Comparison of ENCODE assay signal across 16 mouse cellular contexts in genomic region chr2:124505784-124506489, GRCm38 (mm10).
DNase-seq lines count a peak whose midpoint lies in the region; ATAC-seq and TF ChIP-seq lines count a peak whose summit lies in the region.
"Had no signal": no experiment of that assay in that cellular context is flagged by ENCODE, and none has a peak within 500 bp of the region (broad histone marks: within the 10 kb centered on the region; RNA-seq: fewer than 3 reads in every experiment).

No protein-coding gene starts in this region.

- no peak for TF ChIP-seq POLR2A in kidney, adult 2 months (IDR thresholded peaks at IDR 0.05; ENCODE audit: low read depth, low read length)

- no peaks in the 10 kb centered on the region for H3K9me3 ChIP-seq in hindbrain, embryonic 10.5 days
- no peaks in the 10 kb centered on the region for H3K9me3 ChIP-seq in hindbrain, embryonic 14.5 days (ENCODE audit: control insufficient read depth, low read length)
- no peaks in the 10 kb centered on the region for H3K9me3 ChIP-seq in forebrain, embryonic 10.5 days
- no peaks in the 10 kb centered on the region for H3K9me3 ChIP-seq in hindbrain, postnatal 0 days (ENCODE audit: low read length)
- H3K9me3 ChIP-seq in neural tube, embryonic 12.5 days, result no peaks in the 10 kb centered on the region
- H3K9me3 ChIP-seq in limb, embryonic 10.5 days (replicated peaks), result no peaks in the 10 kb centered on the region
- H3K9me3 ChIP-seq: limb, embryonic 15.5 days had no signal

- 21% methylated on average over 4 of the region's 4 CpGs for WGBS in hindbrain, embryonic 10.5 days
- WGBS in hindbrain, embryonic 14.5 days, result 13% methylated on average over 4 of the region's 4 CpGs
- 5% methylated on average over 4 of the region's 4 CpGs for WGBS in forebrain, embryonic 10.5 days
- WGBS in hindbrain, postnatal 0 days, result 25% methylated on average over 4 of the region's 4 CpGs
- WGBS in neural tube, embryonic 12.5 days, result 22% methylated on average over 4 of the region's 4 CpGs
- 70% methylated on average over 4 of the region's 4 CpGs for WGBS in kidney, adult 2 months
- 88% methylated on average over 4 of the region's 4 CpGs for WGBS in limb, embryonic 10.5 days

- peak; percentile 81 for DNase-seq in hindbrain, embryonic 10.5 days (ENCODE audit: low spot score)
- no peak for DNase-seq in hindbrain, embryonic 14.5 days (ENCODE audit: low spot score)
- peak; percentile 68 for DNase-seq in forebrain, embryonic 10.5 days (ENCODE audit: extremely low spot score, low spot score)
- peak; percentile 43 for DNase-seq in hindbrain, postnatal 0 days (ENCODE audit: low spot score)
- no peak for DNase-seq in kidney, adult 2 months
- DNase-seq in limb, embryonic 10.5 days (ENCODE audit: low spot score), result no peak
- DNase-seq: cerebellum, postnatal 14 days; gastrocnemius, postnatal 36 days; kidney, postnatal 36 days; lung, embryonic 14.5 days; thymus, postnatal 25 days had no signal

- no peak overlapping the region for H3K4me2 ChIP-seq in hindbrain, embryonic 14.5 days (replicated peaks)
- H3K4me2 ChIP-seq in hindbrain, postnatal 0 days (ENCODE audit: low read depth, low read length), result no peak overlapping the region
- H3K4me2 ChIP-seq in neural tube, embryonic 12.5 days (replicated peaks), result no peak overlapping the region
- H3K4me2 ChIP-seq: limb, embryonic 15.5 days; lung, embryonic 14.5 days had no signal

- no peak for TF ChIP-seq CTCF in hindbrain, postnatal 0 days (IDR thresholded peaks at IDR 0.05; ENCODE audit: low read depth)
- TF ChIP-seq CTCF in kidney, adult 2 months (conservative IDR thresholded peaks at IDR 0.05; ENCODE audit: insufficient read depth, insufficient read length, low read depth, low read length), result no peak

- H3K9ac ChIP-seq in hindbrain, embryonic 14.5 days, result no peak overlapping the region
- no peak overlapping the region for H3K9ac ChIP-seq in hindbrain, postnatal 0 days (replicated peaks; ENCODE audit: low read length)
- no peak overlapping the region for H3K9ac ChIP-seq in neural tube, embryonic 12.5 days
- H3K9ac ChIP-seq: limb, embryonic 15.5 days; lung, embryonic 14.5 days had no signal

- H3K27me3 ChIP-seq in hindbrain, embryonic 10.5 days (ENCODE audit: insufficient read depth, poor library complexity, severe bottlenecking), result peaks cover 86% of the 10 kb centered on the region
- peaks cover 5% of the 10 kb centered on the region; the same call in 1 of the 2 replicates for H3K27me3 ChIP-seq in hindbrain, embryonic 14.5 days (ENCODE audit: control insufficient read depth, insufficient read depth, low read length)
- peaks cover 83% of the 10 kb centered on the region for H3K27me3 ChIP-seq in forebrain, embryonic 10.5 days (ENCODE audit: poor library complexity, severe bottlenecking)
- H3K27me3 ChIP-seq in hindbrain, postnatal 0 days (ENCODE audit: insufficient read depth, low read length), result no peaks in the 10 kb centered on the region
- no peaks in the 10 kb centered on the region for H3K27me3 ChIP-seq in neural tube, embryonic 12.5 days (replicated peaks)
- H3K27me3 ChIP-seq in kidney, adult 2 months (replicated peaks; ENCODE audit: control insufficient read depth, insufficient read depth, low read length), result no peaks in the 10 kb centered on the region
- H3K27me3 ChIP-seq in limb, embryonic 10.5 days (ENCODE audit: low read depth, poor library complexity, severe bottlenecking), result no peaks in the 10 kb centered on the region
- H3K27me3 ChIP-seq: limb, embryonic 15.5 days had no signal

- no peaks in the 10 kb centered on the region for H3K36me3 ChIP-seq in hindbrain, embryonic 10.5 days
- no peaks in the 10 kb centered on the region for H3K36me3 ChIP-seq in hindbrain, embryonic 14.5 days (replicated peaks; ENCODE audit: control insufficient read depth, insufficient read depth)
- no peaks in the 10 kb centered on the region for H3K36me3 ChIP-seq in forebrain, embryonic 10.5 days (replicated peaks)
- no peaks in the 10 kb centered on the region for H3K36me3 ChIP-seq in hindbrain, postnatal 0 days (ENCODE audit: insufficient read depth, low read length)
- H3K36me3 ChIP-seq in neural tube, embryonic 12.5 days, result no peaks in the 10 kb centered on the region
- H3K36me3 ChIP-seq in kidney, adult 2 months (ENCODE audit: control insufficient read depth, insufficient read depth, low read length), result no peaks in the 10 kb centered on the region
- no peaks in the 10 kb centered on the region for H3K36me3 ChIP-seq in limb, embryonic 10.5 days
- H3K36me3 ChIP-seq: limb, embryonic 15.5 days had no signal

- no peak overlapping the region for H3K27ac ChIP-seq in hindbrain, embryonic 10.5 days
- no peak overlapping the region for H3K27ac ChIP-seq in hindbrain, embryonic 14.5 days
- H3K27ac ChIP-seq in forebrain, embryonic 10.5 days, result peak overlapping the region; percentile 15; the same call in 1 of the 2 replicates
- no peak overlapping the region for H3K27ac ChIP-seq in hindbrain, postnatal 0 days
- no peak overlapping the region for H3K27ac ChIP-seq in neural tube, embryonic 12.5 days
- no peak overlapping the region for H3K27ac ChIP-seq in kidney, adult 2 months (ENCODE audit: insufficient read depth, low read depth, low read length)
- no peak overlapping the region for H3K27ac ChIP-seq in limb, embryonic 10.5 days
- H3K27ac ChIP-seq: left cerebral cortex, adult 2 months; limb, embryonic 15.5 days had no signal

- H3K4me1 ChIP-seq in hindbrain, embryonic 10.5 days (replicated peaks), result peaks cover 18% of the 10 kb centered on the region
- peaks cover 7% of the 10 kb centered on the region for H3K4me1 ChIP-seq in hindbrain, embryonic 14.5 days (replicated peaks; ENCODE audit: control insufficient read depth, insufficient read depth, low read length)
- H3K4me1 ChIP-seq in forebrain, embryonic 10.5 days, result peaks cover 21% of the 10 kb centered on the region
- no peaks in the 10 kb centered on the region for H3K4me1 ChIP-seq in hindbrain, postnatal 0 days (ENCODE audit: insufficient read depth, low read length)
- peaks cover 7% of the 10 kb centered on the region; the same call in 1 of the 2 replicates for H3K4me1 ChIP-seq in neural tube, embryonic 12.5 days
- H3K4me1 ChIP-seq in kidney, adult 2 months (ENCODE audit: control insufficient read depth, insufficient read depth, low read length), result no peaks in the 10 kb centered on the region
- H3K4me1 ChIP-seq in limb, embryonic 10.5 days, result no peaks in the 10 kb centered on the region
- H3K4me1 ChIP-seq: limb, embryonic 15.5 days had no signal

- no peak overlapping the region for H3K4me3 ChIP-seq in hindbrain, embryonic 10.5 days
- H3K4me3 ChIP-seq in hindbrain, embryonic 14.5 days (replicated peaks; ENCODE audit: low read length), result no peak overlapping the region
- no peak overlapping the region for H3K4me3 ChIP-seq in forebrain, embryonic 10.5 days
- no peak overlapping the region for H3K4me3 ChIP-seq in hindbrain, postnatal 0 days (ENCODE audit: low read length)
- no peak overlapping the region for H3K4me3 ChIP-seq in neural tube, embryonic 12.5 days
- H3K4me3 ChIP-seq in kidney, adult 2 months (ENCODE audit: insufficient read depth, low read depth, low read length), result no peak overlapping the region
- H3K4me3 ChIP-seq in limb, embryonic 10.5 days, result no peak overlapping the region
- H3K4me3 ChIP-seq: erythroblast, embryonic 14.5 days; left cerebral cortex, adult 2 months; limb, embryonic 15.5 days had no signal

- ATAC-seq in hindbrain, embryonic 14.5 days (ENCODE audit: low FRiP score), result no peak; the same call in 1 of the 2 replicates
- ATAC-seq in hindbrain, postnatal 0 days, result peak; percentile 64
- ATAC-seq in neural tube, embryonic 12.5 days (ENCODE audit: low FRiP score, low read depth), result peak; percentile 70; the same call in 1 of the 2 replicates
- no peak for ATAC-seq in activated CD4-positive, CD25-positive, alpha-beta regulatory T cell, adult 4 months

Comparison
In these comparisons a context has a peak if more than half of its experiments do, and no peak if none do; other contexts are left out.
1. DNase-seq: peak in hindbrain, embryonic 10.5 days (single experiment), forebrain, embryonic 10.5 days (single experiment) and hindbrain, postnatal 0 days (single experiment); none in hindbrain, embryonic 14.5 days (single experiment), kidney, adult 2 months (single experiment) and limb, embryonic 10.5 days (single experiment).
2. ATAC-seq: peak in hindbrain, postnatal 0 days (single experiment) and neural tube, embryonic 12.5 days (single experiment); none in hindbrain, embryonic 14.5 days (single experiment) and activated CD4-positive, CD25-positive, alpha-beta regulatory T cell, adult 4 months (single experiment).